Mouse (Mus musculus): Measurements from ENCODE around the gene Prss35. TPM values are rescaled to one million over a fixed set of nuclear protein-coding genes. Genes with fewer than 3 reads are reported as not detected.

The Prss35 gene
- total RNA-seq, 2 experiments from 2014 or later = 0.11 TPM; not detected in 1

DNA sequence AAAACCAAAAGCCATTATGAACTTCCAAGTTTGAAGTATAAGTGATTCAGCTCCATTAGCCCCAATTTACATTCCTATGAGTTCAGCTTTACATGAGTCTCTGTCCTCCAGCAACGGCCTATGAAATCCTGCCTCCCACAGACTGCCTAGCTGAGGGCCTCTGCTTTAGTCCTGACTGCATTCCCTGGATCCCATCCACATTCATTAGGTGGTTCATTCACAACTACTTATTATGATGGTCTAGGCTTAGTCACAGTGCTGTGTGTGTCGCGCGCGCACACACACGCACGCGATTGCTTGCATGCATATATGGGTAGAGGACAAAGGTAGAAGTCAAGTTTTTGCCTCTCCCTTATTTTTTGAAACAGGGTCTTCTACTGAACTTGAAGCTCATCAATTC is 4.6 kb upstream of the Prss35 start:
- DNase-seq = no peak
- TF ChIP-seq CTCF (IDR thresholded peaks at IDR 0.05) = no peak
- no peak overlapping the region for H3K4me3 ChIP-seq
- no peak overlapping the region for H3K27ac ChIP-seq
- intact Hi-C loops (cut with DNase I) = no loop called here

GRCm38 (mm10) chr9:86739971-86740370 is 3.5 kb upstream of the Prss35 start:
- no peak overlapping the region for H3K27ac ChIP-seq
- no peak overlapping the region for H3K4me3 ChIP-seq
- DNase-seq = no peak
- intact Hi-C loops (cut with DNase I) = no loop called here
- no peak for TF ChIP-seq CTCF (IDR thresholded peaks at IDR 0.05)

- DNase-seq = no peak
- intact Hi-C loops (cut with DNase I) = no loop called here
- no peak for TF ChIP-seq CTCF (IDR thresholded peaks at IDR 0.05)
- Histone ChIP-seq H3K4me3 (no peak overlapping the region), H3K27ac (no peak overlapping the region)
Measured at GRCm38 (mm10) chr9:86744041-86744440, 592 bp downstream of the Prss35 start.

DNA sequence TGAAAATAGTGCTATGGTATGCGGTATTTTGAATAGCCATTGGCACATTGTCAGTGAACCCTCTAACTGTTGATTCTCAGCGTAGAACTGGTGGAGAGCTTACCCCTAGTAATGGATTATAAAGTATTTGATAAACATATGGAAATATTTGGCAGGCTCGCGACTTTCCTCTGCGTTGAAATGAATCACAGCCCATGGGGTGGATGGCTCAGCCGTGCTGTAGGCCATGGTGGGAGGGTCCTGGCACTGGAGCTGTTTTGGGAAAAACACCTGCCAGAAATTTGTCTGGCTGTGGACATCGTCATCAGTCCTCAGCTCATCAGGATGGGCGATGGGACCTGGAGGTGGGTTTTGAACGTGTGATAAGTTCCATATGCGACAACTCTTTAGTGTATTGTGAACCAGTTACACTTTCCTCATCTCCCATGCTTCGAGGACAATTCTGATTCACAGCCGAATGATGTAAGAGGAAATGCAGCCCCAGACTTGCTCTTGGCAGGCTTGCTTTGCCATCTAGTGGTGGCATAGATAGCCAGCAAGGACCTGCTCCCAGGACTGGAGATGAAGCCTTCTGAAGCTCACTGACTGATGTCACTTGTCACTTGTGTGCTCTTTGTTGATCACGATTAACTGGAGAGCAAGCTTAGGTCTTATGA is 2.6 kb downstream of the Prss35 start:
- peak; percentile 68 for DNase-seq
- no peak overlapping the region for H3K27ac ChIP-seq
- intact Hi-C loops (cut with DNase I) = loop anchor here (1.0 to 5.0 kb wide), 3 partner anchors 49 to 153 kb away; partner anchors contain the start of gene Me1
- H3K4me3 ChIP-seq = peak overlapping the region; percentile 13; the same call in 1 of the 2 replicates
- peak; percentile 93 for TF ChIP-seq CTCF (IDR thresholded peaks at IDR 0.05)

DNA sequence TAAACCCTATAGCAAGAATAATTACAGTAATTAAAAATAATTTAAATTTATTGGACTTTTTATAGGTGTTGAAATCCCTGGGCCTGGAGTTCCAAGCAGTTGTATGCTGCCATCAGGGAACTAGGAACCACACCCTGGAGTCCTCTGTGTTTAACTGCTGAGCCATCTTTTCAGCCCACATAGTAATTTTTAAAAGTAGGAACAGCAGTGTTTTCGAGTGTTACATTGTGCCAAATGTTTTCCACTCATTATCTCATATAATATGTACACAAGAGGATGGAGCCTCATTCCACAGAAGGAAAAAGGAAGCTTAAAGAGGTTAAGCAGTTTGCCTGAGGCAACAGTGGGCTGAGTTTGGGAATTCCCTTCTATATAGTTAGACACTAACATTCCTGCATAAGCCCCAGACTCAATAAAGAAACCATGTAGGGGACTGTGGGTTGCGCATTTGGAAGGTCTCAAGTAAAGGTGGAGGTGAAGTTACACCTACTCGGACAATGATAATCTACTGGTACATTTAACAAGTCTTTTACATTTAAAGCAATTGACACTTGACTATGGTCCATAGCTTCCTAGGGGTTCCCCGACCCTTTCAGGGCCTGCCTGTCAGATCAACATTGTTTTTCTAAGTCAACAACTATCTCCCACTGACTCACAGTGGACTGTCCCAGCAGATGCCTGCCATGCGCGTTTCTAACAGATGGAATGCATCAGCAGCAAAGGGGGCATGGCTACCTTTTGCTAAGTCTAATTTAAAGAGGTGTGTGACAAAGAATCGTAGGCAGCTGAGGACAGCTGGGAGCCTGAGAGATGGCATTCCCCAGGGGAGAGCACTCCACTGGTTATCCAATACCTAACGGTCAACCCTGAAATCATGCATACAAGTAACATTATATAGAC is 19.3 kb downstream of the Prss35 start:
- no peak for DNase-seq
- TF ChIP-seq CTCF (IDR thresholded peaks at IDR 0.05) = no peak
- intact Hi-C loops (cut with DNase I) = no loop called here
- H3K4me3 ChIP-seq = no peak overlapping the region
- no peak overlapping the region for H3K27ac ChIP-seq

- no peak for DNase-seq
- intact Hi-C loops (cut with DNase I) = no loop called here
- Histone ChIP-seq H3K27ac (no peak overlapping the region), H3K4me3 (no peak overlapping the region)
- TF ChIP-seq CTCF (IDR thresholded peaks at IDR 0.05) = no peak
Measured at GRCm38 (mm10) chr9:86764002-86764401, 20.6 kb downstream of the Prss35 start.

GRCm38 (mm10) chr9:86766991-86767390 is 23.5 kb downstream of the Prss35 start:
- intact Hi-C loops (cut with DNase I) = no loop called here
- H3K4me3 ChIP-seq = no peak overlapping the region
- no peak overlapping the region for H3K27ac ChIP-seq
- DNase-seq = no peak
- no peak for TF ChIP-seq CTCF (IDR thresholded peaks at IDR 0.05)

GRCm38 (mm10) chr9:86772897-86773296 is 29.4 kb downstream of the Prss35 start:
- H3K4me3 ChIP-seq = no peak overlapping the region
- no peak for DNase-seq
- H3K27ac ChIP-seq = no peak overlapping the region
- TF ChIP-seq CTCF (IDR thresholded peaks at IDR 0.05) = no peak
- intact Hi-C loops (cut with DNase I) = no loop called here

- no peak for DNase-seq
- H3K27ac ChIP-seq = no peak overlapping the region
- intact Hi-C loops (cut with DNase I) = no loop called here
- TF ChIP-seq CTCF (IDR thresholded peaks at IDR 0.05) = no peak
- no peak overlapping the region for H3K4me3 ChIP-seq
Measured at GRCm38 (mm10) chr9:86773996-86774395, 30.5 kb downstream of the Prss35 start.

GRCm38 (mm10) chr9:86775374-86775773 is 31.9 kb downstream of the Prss35 start:
- no peak for DNase-seq
- H3K27ac ChIP-seq = no peak overlapping the region
- no peak for TF ChIP-seq CTCF (IDR thresholded peaks at IDR 0.05)
- intact Hi-C loops (cut with DNase I) = no loop called here
- no peak overlapping the region for H3K4me3 ChIP-seq

GRCm38 (mm10) chr9:86777309-86777708 is 33.9 kb downstream of the Prss35 start:
- no peak for DNase-seq
- no peak overlapping the region for H3K27ac ChIP-seq
- TF ChIP-seq CTCF (IDR thresholded peaks at IDR 0.05) = no peak
- H3K4me3 ChIP-seq = no peak overlapping the region
- intact Hi-C loops (cut with DNase I) = no loop called here

DNA sequence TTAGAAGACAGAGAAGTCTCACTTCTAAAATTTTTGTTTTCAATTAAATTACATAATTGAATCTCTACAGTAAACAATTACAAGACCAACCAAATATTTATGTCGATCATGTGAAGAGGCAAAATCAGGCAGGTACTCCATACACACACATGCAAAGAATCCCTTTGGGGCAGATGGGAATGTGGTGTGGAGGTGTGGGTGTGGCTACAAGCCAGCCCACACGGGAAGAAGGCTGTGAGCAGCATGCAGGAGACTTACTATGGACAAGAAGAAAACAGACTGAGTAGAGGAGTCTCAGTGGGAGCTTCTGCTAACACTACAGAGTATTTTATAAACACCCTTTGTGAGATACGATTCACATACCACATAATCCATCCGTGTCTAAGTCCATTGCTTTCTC is 34.8 kb downstream of the Prss35 start:
- Histone ChIP-seq H3K27ac (no peak overlapping the region), H3K4me3 (no peak overlapping the region)
- no peak for TF ChIP-seq CTCF (IDR thresholded peaks at IDR 0.05)
- no peak for DNase-seq
- intact Hi-C loops (cut with DNase I) = no loop called here

DNA sequence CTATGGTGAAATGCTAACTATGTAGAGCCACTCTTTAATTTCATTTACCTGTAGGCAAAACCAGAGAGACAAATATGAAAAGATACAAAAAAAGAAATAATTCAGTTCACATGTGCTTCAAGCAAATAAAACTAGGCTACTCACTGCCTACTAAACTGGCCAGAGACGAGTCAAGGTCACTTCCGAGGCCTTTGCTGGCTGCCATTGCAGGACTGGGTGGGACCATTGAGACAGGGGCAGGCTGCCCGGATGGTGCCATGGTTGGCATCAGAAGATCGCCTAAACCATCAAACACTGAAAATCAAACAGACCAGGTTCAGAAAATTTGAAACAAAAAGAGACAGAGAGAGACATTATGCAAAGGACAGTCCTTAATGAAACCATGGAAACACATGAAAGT is 38.0 kb downstream of the Prss35 start:
- DNase-seq = no peak
- H3K4me3 ChIP-seq = no peak overlapping the region
- intact Hi-C loops (cut with DNase I) = no loop called here
- no peak for TF ChIP-seq CTCF (IDR thresholded peaks at IDR 0.05)
- H3K27ac ChIP-seq = no peak overlapping the region

Data from gastrocnemius, adult 2 months (tissue).